32 mouse cellular contexts compared by ENCODE assay signal in genomic region chr8:95505606-95506005, GRCm38 (mm10). TPM values are rescaled to one million over a fixed set of nuclear protein-coding genes. Genes with fewer than 3 reads are reported as not detected.
DNase-seq lines count a peak whose midpoint lies in the region; ATAC-seq and TF ChIP-seq lines count a peak whose summit lies in the region.
"Had no signal": no experiment of that assay in that cellular context is flagged by ENCODE, and none has a peak within 500 bp of the region (broad histone marks: within the 10 kb centered on the region; RNA-seq: fewer than 3 reads in every experiment).

No protein-coding gene starts in this region.

- no peaks in the 10 kb centered on the region for H3K36me3 ChIP-seq in forebrain, postnatal 0 days (ENCODE audit: insufficient read depth)
- H3K36me3 ChIP-seq in forebrain, embryonic 11.5 days (ENCODE audit: control insufficient read depth, insufficient read depth, low read length), result no peaks in the 10 kb centered on the region
- H3K36me3 ChIP-seq: embryonic facial prominence, embryonic 12.5 days; G1E; heart, embryonic 12.5 days; limb, embryonic 12.5 days; lung, embryonic 15.5 days; midbrain, embryonic 10.5 days; midbrain, embryonic 15.5 days; neural tube, embryonic 12.5 days had no signal

- H3K9me3 ChIP-seq in forebrain, postnatal 0 days (ENCODE audit: low read length), result no peaks in the 10 kb centered on the region
- H3K9me3 ChIP-seq in forebrain, embryonic 11.5 days (ENCODE audit: control insufficient read depth, low read length), result no peaks in the 10 kb centered on the region
- H3K9me3 ChIP-seq: embryonic facial prominence, embryonic 12.5 days; G1E; limb, embryonic 12.5 days; lung, embryonic 15.5 days; midbrain, embryonic 10.5 days; midbrain, embryonic 15.5 days; neural tube, embryonic 12.5 days had no signal

- WGBS in forebrain, postnatal 0 days, result 61% methylated on average over 3 of the region's 3 CpGs
- 91% methylated on average over 3 of the region's 3 CpGs for WGBS in forebrain, embryonic 11.5 days

- no peaks in the 10 kb centered on the region for H3K4me1 ChIP-seq in forebrain, postnatal 0 days (ENCODE audit: insufficient read depth)
- no peaks in the 10 kb centered on the region for H3K4me1 ChIP-seq in forebrain, embryonic 11.5 days (replicated peaks; ENCODE audit: control insufficient read depth, insufficient read depth, low read length)
- H3K4me1 ChIP-seq in cortical plate, adult 2 months (ENCODE audit: control insufficient read depth, insufficient read depth, low read length), result peaks cover 3% of the 10 kb centered on the region; the same call in 1 of the 2 replicates
- H3K4me1 ChIP-seq: embryonic facial prominence, embryonic 12.5 days; heart, embryonic 12.5 days; limb, embryonic 12.5 days; lung, embryonic 15.5 days; midbrain, embryonic 10.5 days; midbrain, embryonic 15.5 days; neural tube, embryonic 12.5 days had no signal

- no peak overlapping the region for H3K4me3 ChIP-seq in forebrain, postnatal 0 days (ENCODE audit: low read depth, low read length)
- no peak overlapping the region for H3K4me3 ChIP-seq in forebrain, embryonic 11.5 days (ENCODE audit: low read depth, low read length)
- no peak overlapping the region for H3K4me3 ChIP-seq in cortical plate, adult 2 months (ENCODE audit: insufficient read depth, low read length)
- H3K4me3 ChIP-seq: embryonic facial prominence, embryonic 12.5 days; heart, adult 2 months; heart, embryonic 12.5 days; limb, embryonic 12.5 days; lung, embryonic 15.5 days; midbrain, embryonic 10.5 days; midbrain, embryonic 15.5 days; neural tube, embryonic 12.5 days had no signal

- H3K27me3 ChIP-seq in forebrain, postnatal 0 days (ENCODE audit: insufficient read depth, low read length), result no peaks in the 10 kb centered on the region
- no peaks in the 10 kb centered on the region for H3K27me3 ChIP-seq in forebrain, embryonic 11.5 days (ENCODE audit: control insufficient read depth, insufficient read depth, low read length)
- H3K27me3 ChIP-seq: embryonic facial prominence, embryonic 12.5 days; heart, embryonic 12.5 days; limb, embryonic 12.5 days; lung, embryonic 15.5 days; midbrain, embryonic 15.5 days; neural tube, embryonic 12.5 days had no signal

- ATAC-seq in forebrain, postnatal 0 days, result peak; percentile 84
- no peak for ATAC-seq in forebrain, embryonic 11.5 days (replicated peaks; ENCODE audit: low FRiP score)
- ATAC-seq: intestine, postnatal 0 days; midbrain, embryonic 15.5 days had no signal

- H3K4me2 ChIP-seq in forebrain, postnatal 0 days (ENCODE audit: low read depth), result no peak overlapping the region
- no peak overlapping the region for H3K4me2 ChIP-seq in forebrain, embryonic 11.5 days (ENCODE audit: low read depth, low read length, severe bottlenecking)
- H3K4me2 ChIP-seq: embryonic facial prominence, embryonic 12.5 days; heart, embryonic 12.5 days; hindbrain, embryonic 14.5 days; limb, embryonic 12.5 days; lung, embryonic 15.5 days; midbrain, embryonic 15.5 days; neural tube, embryonic 12.5 days had no signal

- intact Hi-C loops in heart, postnatal 14 days (cut with DNase I), result no loop called here

- H3K9ac ChIP-seq in forebrain, postnatal 0 days, result no peak overlapping the region
- H3K9ac ChIP-seq in forebrain, embryonic 11.5 days (ENCODE audit: low read length), result no peak overlapping the region
- H3K9ac ChIP-seq: embryonic facial prominence, embryonic 12.5 days; heart, embryonic 12.5 days; hindbrain, embryonic 14.5 days; limb, embryonic 12.5 days; lung, embryonic 15.5 days; midbrain, embryonic 15.5 days; neural tube, embryonic 12.5 days had no signal

- TF ChIP-seq CTCF in forebrain, postnatal 0 days (IDR thresholded peaks at IDR 0.05; ENCODE audit: low read depth), result no peak
- TF ChIP-seq CTCF in cortical plate, adult 2 months (IDR thresholded peaks at IDR 0.05; ENCODE audit: extremely low read depth, insufficient read depth, low read length), result no peak

- TF ChIP-seq POLR2A in cortical plate, adult 2 months (IDR thresholded peaks at IDR 0.05; ENCODE audit: extremely low read depth, insufficient read depth, low read length), result no peak

- peak overlapping the region; percentile 71; the same call in 1 of the 2 replicates for H3K27ac ChIP-seq in forebrain, postnatal 0 days (ENCODE audit: low read depth, low read length)
- no peak overlapping the region for H3K27ac ChIP-seq in forebrain, embryonic 11.5 days (ENCODE audit: low read depth, low read length)
- 0 out of 2 replicates have a peak overlapping the region, but pooled peaks have one; percentile 4 for H3K27ac ChIP-seq in cortical plate, adult 2 months (ENCODE audit: insufficient read depth, low read length)
- H3K27ac ChIP-seq: embryonic facial prominence, embryonic 12.5 days; heart, adult 2 months; hindbrain, embryonic 14.5 days; limb, embryonic 12.5 days; lung, embryonic 15.5 days; midbrain, embryonic 10.5 days; midbrain, embryonic 15.5 days; neural tube, embryonic 12.5 days had no signal

- DNase-seq in forebrain, postnatal 0 days, result peak; percentile 43
- DNase-seq in forebrain, embryonic 11.5 days (ENCODE audit: low spot score), result no peak
- peak; percentile 47 for DNase-seq in layer of hippocampus, adult 9-11 months
- no peak for DNase-seq in layer of hippocampus, postnatal 36 days
- DNase-seq in telencephalon, adult 2 months (ENCODE audit: low read depth, low spot score), result peak; percentile 85
- DNase-seq in heart, postnatal 14 days, result no peak
- DNase-seq: adrenal gland, postnatal 10 days; cerebellum, adult 11 months; cerebellum, adult 9-10 months; cerebellum, postnatal 36 days; embryo, embryonic 11 days; heart, adult 2 months; kidney, adult 9 months; kidney, postnatal 10 days; thymus, postnatal 4 days had no signal

RNA-seq across cellular contexts. Expression of gene Csnk2a2, which starts 15.8 kb away (rescaled TPM):
- total RNA-seq in forebrain, postnatal 0 days (2014; rRNA removed), result 26.7 TPM in 2 replicates
- polyA plus RNA-seq in forebrain, postnatal 0 days (2015; fragmentation: Nextera tagmentation; extraction: Ambion mirVana), result 7.7 and 9.9 TPM in 2 replicates
- 17.1 and 21.2 TPM in 2 replicates for polyA plus RNA-seq in forebrain, embryonic 11.5 days (2014; fragmentation: Nextera tagmentation; extraction: Ambion mirVana)
- 10 to 100 TPM; 66.9 to 71.8 TPM for total RNA-seq in layer of hippocampus, postnatal 36 days (2021)
- 51.3 and 56.8 TPM in 2 replicates for polyA plus RNA-seq in cortical plate, adult 2 months (2012; rRNA removed)
- total RNA-seq in heart, postnatal 14 days (2021), result 10 to 100 TPM; 32.8 to 35.0 TPM

RNA-seq across cellular contexts. Expression of gene Ccdc113, which starts 28.3 kb away (rescaled TPM):
- total RNA-seq in forebrain, postnatal 0 days (2014; rRNA removed), result 3.4 and 3.7 TPM in 2 replicates
- 3.3 and 5.3 TPM in 2 replicates for polyA plus RNA-seq in forebrain, postnatal 0 days (2015; fragmentation: Nextera tagmentation; extraction: Ambion mirVana)
- 0.21 TPM in 1 of 2 replicates, not detected in the other for polyA plus RNA-seq in forebrain, embryonic 11.5 days (2014; fragmentation: Nextera tagmentation; extraction: Ambion mirVana)
- total RNA-seq in layer of hippocampus, postnatal 36 days (2021), result 1 to 10 TPM in 1 of 2 experiments, under 1 TPM in 1; 0.68 to 1.3 TPM
- polyA plus RNA-seq in cortical plate, adult 2 months (2012; rRNA removed), result 3.6 TPM in 2 replicates
- not detected for total RNA-seq in heart, postnatal 14 days (2021)
- total RNA-seq: G1E; gastrocnemius, adult 8-10 months; heart, adult 2 months; hematopoietic stem cell, adult 5-6 weeks; liver, adult 2 months; megakaryocyte progenitor cell, adult 5-6 weeks had no signal
- polyA plus RNA-seq: G1E; large intestine, adult 2 months; limb, embryonic 12.5 days; liver, adult 2 months; liver, embryonic 16.5 days had no signal

Comparison
In these comparisons a context has a peak if more than half of its experiments do, and no peak if none do; other contexts are left out.
1. DNase-seq: peak in forebrain, postnatal 0 days (single experiment), layer of hippocampus, adult 9-11 months (single experiment) and telencephalon, adult 2 months (single experiment); none in forebrain, embryonic 11.5 days (single experiment), layer of hippocampus, postnatal 36 days (0 of 2) and heart, postnatal 14 days (0 of 2).